Mouse (Mus musculus) liver, embryonic 14.5 days (tissue): ENCODE data around the gene Kcnk10. TPM values are rescaled to one million over a fixed set of nuclear protein-coding genes. Genes with fewer than 3 reads are reported as not detected.

Source experiments
- ATAC-seq: fragments of 200-750 bp; cut with Nextera tagmentation; 2 replicates; pipeline ENCODE4 v1.8.0; 2017; ENCODE audit warnings: moderate number of reproducible peaks, mild to moderate bottlenecking, moderate library complexity; ENCODE audit not compliant: insufficient read depth
- DNase-seq, 3 experiments: peaks; one replicate each; pipeline ENCODE4 v3.0.0-alpha.2; 2012 to 2013; ENCODE audit warnings: low read depth in 3 of 3, low spot score in 3 of 3
- H3K27ac ChIP-seq: fragments of 300-500 bp; sonication (generic); 2 replicates; pipeline ENCODE4 v1.5.1; 2014; ENCODE audit warnings: moderate library complexity, mild to moderate bottlenecking, control low read depth, inconsistent platforms
- H3K27me3 ChIP-seq: fragments of 300-500 bp; sonication (generic); 2 replicates; pipeline ENCODE4 v1.6.1; 2014; ENCODE audit warnings: mild to moderate bottlenecking, low read length, moderate library complexity; ENCODE audit not compliant: control insufficient read depth, insufficient read depth
- H3K36me3 ChIP-seq: fragments of 300-500 bp; sonication (generic); replicated peaks from 2 replicates; pipeline ENCODE4 v1.6.1; 2014; ENCODE audit warnings: low read depth; ENCODE audit not compliant: control insufficient read depth, insufficient read depth
- H3K4me1 ChIP-seq, 2 experiments: fragments of 200-500 bp in 1 of 2; fragments of 300-500 bp in 1 of 2; sonication (generic) in 1 of 2; replicated peaks; 2 replicates each; pipeline ENCODE4 v1.6.1; 2012 to 2014; ENCODE audit warnings: antibody characterized with exemption in 1 of 2, inconsistent platforms in 1 of 2, low read length in 1 of 2; ENCODE audit not compliant: control insufficient read depth in 2 of 2, insufficient read depth in 2 of 2
- H3K4me2 ChIP-seq: fragments of 300-500 bp; sonication (generic); 2 replicates; pipeline ENCODE4 v1.6.1; 2014; ENCODE audit warnings: low read depth, mild to moderate bottlenecking, control low read depth, moderate library complexity
- H3K4me3 ChIP-seq, 2 experiments: fragments of 200-500 bp in 1 of 2; fragments of 300-500 bp in 1 of 2; sonication (generic) in 1 of 2; 2 replicates each; pipeline ENCODE4 v1.5.1; 2012 to 2014; ENCODE audit warnings: low read depth in 2 of 2, low read length in 2 of 2, mild to moderate bottlenecking in 2 of 2, control low read depth in 1 of 2, inconsistent platforms in 1 of 2, moderate library complexity in 1 of 2; ENCODE audit not compliant: insufficient read depth in 1 of 2
- H3K9ac ChIP-seq: fragments of 300-500 bp; sonication (generic); replicated peaks from 2 replicates; pipeline ENCODE4 v1.6.1; 2014; ENCODE audit warnings: mild to moderate bottlenecking, control low read depth, moderate library complexity
- H3K9me3 ChIP-seq: fragments of 300-500 bp; sonication (generic); 2 replicates; pipeline ENCODE4 v1.6.1; 2016; ENCODE audit warnings: low read length, mixed read lengths; ENCODE audit not compliant: control insufficient read depth
- CTCF ChIP-seq: IDR thresholded peaks from 2 replicates; pipeline ENCODE4 v1.5.1; 2016; ENCODE audit warnings: antibody characterized with exemption, low read depth, control low read depth
- EP300 ChIP-seq: IDR thresholded peaks from 2 replicates; pipeline ENCODE4 v1.6.1; 2016; ENCODE audit warnings: antibody characterized with exemption, low read depth
- WGBS: fragments of 180-500 bp; shearing (Covaris S2); extraction: QIAGEN DNeasy Blood & Tissue Kit; methylation state at CpG from one replicate; pipeline ENCODE4 v1.1.7; 2014; ENCODE audit not compliant: insufficient replicate concordance; 5-methylcytosine and 5-hydroxymethylcytosine counted together
- polyA plus RNA-seq, 2 experiments: library from polyadenylated mRNA; depleted of rRNA in 1 of 2; stranded (reverse) in 1 of 2; unstranded in 1 of 2; fragments of >200 nt; fragmentation: Nextera tagmentation in 1 of 2; extraction: Ambion mirVana in 1 of 2; gene quantifications; 2 replicates each; pipeline versions ENCODE4 v1.2.1 to v1.2.3; 2012 to 2014

Gene Kcnk10
- polyA plus RNA-seq, 2 experiments, result not detected

GRCm38 (mm10) chr12:98481460-98481859 is 96.7 kb downstream of the Kcnk10 start:
- Histone ChIP-seq H3K9me3 (no peaks in the 10 kb centered on the region), H3K36me3 (no peaks in the 10 kb centered on the region), H3K4me2 (no peak overlapping the region), H3K4me3 (no peak overlapping the region), H3K27me3 (no peaks in the 10 kb centered on the region), H3K9ac (no peak overlapping the region), H3K27ac (no peak overlapping the region), H3K4me1 (no peaks in the 10 kb centered on the region)
- no peak for TF ChIP-seq CTCF
- no peak for TF ChIP-seq EP300
- WGBS, result 53% methylated on average over 2 of the region's 2 CpGs
- DNase-seq, result no peak
- no peak for ATAC-seq

DNA sequence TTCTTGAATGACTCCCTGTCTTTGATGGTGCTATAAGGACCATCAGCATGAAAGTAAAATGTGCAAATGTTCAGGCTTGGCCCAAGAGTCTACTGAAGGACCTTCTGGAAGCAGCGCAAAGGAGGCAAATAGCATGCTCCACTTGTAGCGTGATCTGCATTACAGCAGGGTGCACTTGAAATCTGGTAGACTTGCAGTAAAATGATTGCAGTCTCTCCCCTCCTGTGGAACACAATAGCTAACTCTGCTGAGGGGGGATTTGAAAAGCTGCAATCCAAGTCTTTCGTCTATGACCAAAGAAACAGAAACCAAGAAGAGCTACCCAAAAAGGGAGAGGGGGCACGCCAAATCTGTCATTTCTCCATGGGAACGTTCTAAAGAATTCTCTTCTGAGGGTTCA is 97.1 kb downstream of the Kcnk10 start:
- TF ChIP-seq CTCF (no peak), EP300 (no peak)
- no peak overlapping the region for H3K4me2 ChIP-seq
- H3K9me3 ChIP-seq, result no peaks in the 10 kb centered on the region
- ATAC-seq, result no peak
- no peak for DNase-seq
- no peaks in the 10 kb centered on the region for H3K27me3 ChIP-seq
- H3K27ac ChIP-seq, result no peak overlapping the region
- H3K36me3 ChIP-seq, result no peaks in the 10 kb centered on the region
- 64% methylated on average over 5 of the region's 5 CpGs for WGBS
- H3K4me1 ChIP-seq, result no peaks in the 10 kb centered on the region
- no peak overlapping the region for H3K9ac ChIP-seq
- H3K4me3 ChIP-seq, result no peak overlapping the region

DNA sequence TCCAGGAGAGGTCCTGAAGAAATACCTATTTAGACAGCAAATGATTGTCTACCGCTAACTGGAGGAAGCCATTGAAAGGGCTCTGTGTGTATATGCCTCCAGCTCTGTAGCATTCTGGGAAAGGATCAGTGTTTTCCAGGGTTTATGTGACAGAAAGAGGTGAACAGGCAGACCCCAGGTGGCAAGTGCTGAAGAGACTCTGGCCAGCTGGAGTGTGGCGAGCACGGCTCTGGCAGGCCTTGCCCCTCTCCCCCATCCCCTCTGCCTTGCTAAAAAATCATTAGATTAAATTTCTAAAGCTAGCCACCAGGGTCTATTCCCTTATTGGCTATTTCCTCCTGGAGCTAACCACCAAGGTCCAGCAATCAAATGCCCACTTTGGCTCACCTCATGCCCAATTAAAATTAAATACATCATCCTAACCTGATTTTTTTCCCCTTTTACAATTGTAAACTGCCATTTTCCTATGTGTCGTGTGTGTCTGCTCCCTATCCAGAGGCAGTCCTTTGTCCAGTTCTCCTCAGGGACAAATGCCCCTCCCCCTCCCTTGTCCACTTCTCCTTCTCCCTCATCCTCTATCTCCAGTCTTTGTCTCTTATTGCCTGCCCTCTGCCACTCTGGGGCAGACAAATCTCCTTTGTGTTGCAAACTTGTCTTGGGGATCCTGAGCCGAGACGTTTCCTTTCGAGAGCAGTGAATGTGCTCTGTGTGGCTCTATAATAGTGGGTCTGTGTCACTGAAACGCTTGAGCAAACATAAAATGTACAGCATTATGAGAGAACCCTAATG is 100.2 kb downstream of the Kcnk10 start:
- ATAC-seq (no peak), DNase-seq (no peak)
- H3K36me3 ChIP-seq, result no peaks in the 10 kb centered on the region
- H3K4me2 ChIP-seq, result no peak overlapping the region
- H3K9me3 ChIP-seq, result no peaks in the 10 kb centered on the region
- no peaks in the 10 kb centered on the region for H3K4me1 ChIP-seq
- no peak overlapping the region for H3K4me3 ChIP-seq
- no peak overlapping the region for H3K27ac ChIP-seq
- no peak for TF ChIP-seq EP300
- TF ChIP-seq CTCF, result no peak
- no peaks in the 10 kb centered on the region for H3K27me3 ChIP-seq
- H3K9ac ChIP-seq, result no peak overlapping the region
- WGBS, result 65% methylated on average over 7 of the region's 8 CpGs

DNA sequence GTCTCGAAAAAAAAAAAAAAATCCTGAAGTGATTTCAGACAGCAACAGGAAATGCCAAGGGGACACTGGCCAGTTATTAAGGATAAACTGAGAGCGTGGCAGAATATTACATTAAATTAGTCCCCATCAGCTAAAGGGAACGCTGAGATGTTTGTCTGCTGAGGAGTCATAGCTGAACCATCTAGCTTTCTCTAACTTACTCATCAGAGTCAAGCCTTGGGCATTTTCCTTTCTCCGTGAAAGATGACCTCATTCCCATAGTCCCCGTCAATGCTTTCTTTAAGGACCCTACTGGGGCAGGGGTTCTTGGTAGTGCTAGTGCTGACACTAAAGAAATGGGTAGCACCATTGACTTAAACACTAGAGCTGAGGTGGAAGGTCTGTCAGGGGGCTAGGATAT is 106.9 kb downstream of the Kcnk10 start:
- no peak for DNase-seq
- no peaks in the 10 kb centered on the region for H3K4me1 ChIP-seq
- no peaks in the 10 kb centered on the region for H3K9me3 ChIP-seq
- H3K36me3 ChIP-seq, result no peaks in the 10 kb centered on the region
- H3K4me3 ChIP-seq, result no peak overlapping the region
- 68% methylated on average over 5 of the region's 5 CpGs for WGBS
- ATAC-seq, result no peak
- H3K4me2 ChIP-seq, result no peak overlapping the region
- no peaks in the 10 kb centered on the region for H3K27me3 ChIP-seq
- H3K9ac ChIP-seq, result no peak overlapping the region
- TF ChIP-seq CTCF, result no peak
- TF ChIP-seq EP300, result no peak
- no peak overlapping the region for H3K27ac ChIP-seq

GRCm38 (mm10) chr12:98470097-98470496 is 108.0 kb downstream of the Kcnk10 start:
- WGBS, result 59% methylated on average over 3 of the region's 3 CpGs
- DNase-seq (no peak), ATAC-seq (no peak)

More at GRCm38 (mm10) chr12:98470097-98470496, 108.0 kb downstream of the Kcnk10 start:
- no peak overlapping the region for H3K4me2 ChIP-seq
- no peaks in the 10 kb centered on the region for H3K9me3 ChIP-seq
- H3K4me3 ChIP-seq, result no peak overlapping the region
- no peaks in the 10 kb centered on the region for H3K36me3 ChIP-seq
- H3K27ac ChIP-seq, result no peak overlapping the region
- H3K4me1 ChIP-seq, result no peaks in the 10 kb centered on the region
- no peak overlapping the region for H3K9ac ChIP-seq
- TF ChIP-seq EP300 (no peak), CTCF (no peak)
- no peaks in the 10 kb centered on the region for H3K27me3 ChIP-seq
